Mouse (Mus musculus) heart, embryonic 12.5 days (tissue): ENCODE data around the gene Med23. TPM values are rescaled to one million over a fixed set of nuclear protein-coding genes. Genes with fewer than 3 reads are reported as not detected.

ENCODE experiments used
- ATAC-seq: fragments of 200-750 bp; cut with Nextera tagmentation; 2 replicates; pipeline ENCODE4 v1.8.0; 2017; ENCODE audit warnings: moderate TSS enrichment, moderate library complexity; ENCODE audit not compliant: insufficient number of reproducible peaks, low FRiP score
- H3K27ac ChIP-seq: fragments of 300-500 bp; sonication (generic); 2 replicates; pipeline ENCODE4 v1.5.1; 2016; ENCODE audit warnings: mild to moderate bottlenecking, moderate library complexity; ENCODE audit not compliant: poor library complexity, severe bottlenecking
- H3K27me3 ChIP-seq: fragments of 300-500 bp; sonication (generic); replicated peaks from 2 replicates; pipeline ENCODE4 v1.6.1; 2016; ENCODE audit warnings: mild to moderate bottlenecking, moderate library complexity
- H3K36me3 ChIP-seq: fragments of 300-500 bp; sonication (generic); 2 replicates; pipeline ENCODE4 v1.6.1; 2016; ENCODE audit warnings: mild to moderate bottlenecking, moderate library complexity
- H3K4me1 ChIP-seq: fragments of 300-500 bp; sonication (generic); replicated peaks from 2 replicates; pipeline ENCODE4 v1.6.1; 2016; ENCODE audit warnings: mild to moderate bottlenecking
- H3K4me2 ChIP-seq: fragments of 300-500 bp; sonication (generic); 2 replicates; pipeline ENCODE4 v1.6.1; 2016; ENCODE audit warnings: mild to moderate bottlenecking, moderate library complexity
- H3K4me3 ChIP-seq: fragments of 300-500 bp; sonication (generic); 2 replicates; pipeline ENCODE4 v1.5.1; 2016; ENCODE audit warnings: mild to moderate bottlenecking
- H3K9ac ChIP-seq: fragments of 300-500 bp; sonication (generic); 2 replicates; pipeline ENCODE4 v1.6.1; 2016; ENCODE audit warnings: mild to moderate bottlenecking, moderate library complexity
- H3K9me3 ChIP-seq: fragments of 300-500 bp; sonication (generic); replicated peaks from 2 replicates; pipeline ENCODE4 v1.6.1; 2016; ENCODE audit warnings: mild to moderate bottlenecking, moderate library complexity
- WGBS: fragments of 180-500 bp; shearing (Covaris S2); methylation state at CpG from one replicate; pipeline ENCODE4 v1.1.7; 2016; 5-methylcytosine and 5-hydroxymethylcytosine counted together
- polyA plus RNA-seq: library from polyadenylated mRNA; unstranded; fragments of >200 nt; fragmentation: Nextera tagmentation; extraction: Ambion mirVana; gene quantifications from 2 replicates; pipeline ENCODE4 v1.2.1, GENCODE M21; 2016

Gene Med23
- polyA plus RNA-seq, 1 experiment from 2014 or later = 15.8 TPM

GRCm38 (mm10) chr10:24928072-24928471 is 58.3 kb downstream of the Med23 start:
- no peak for ATAC-seq
- no peak overlapping the region for H3K9ac ChIP-seq
- no peaks in the 10 kb centered on the region for H3K9me3 ChIP-seq
- peaks cover 17% of the 10 kb centered on the region for H3K4me1 ChIP-seq
- H3K27ac ChIP-seq = no peak overlapping the region
- no peaks in the 10 kb centered on the region for H3K36me3 ChIP-seq
- peak overlapping the region; percentile 26; the same call in 1 of the 2 replicates for H3K4me3 ChIP-seq
- H3K27me3 ChIP-seq = no peaks in the 10 kb centered on the region
- H3K4me2 ChIP-seq = peak overlapping the region; percentile 61
- 13% methylated on average over 12 of the region's 12 CpGs for WGBS

DNA sequence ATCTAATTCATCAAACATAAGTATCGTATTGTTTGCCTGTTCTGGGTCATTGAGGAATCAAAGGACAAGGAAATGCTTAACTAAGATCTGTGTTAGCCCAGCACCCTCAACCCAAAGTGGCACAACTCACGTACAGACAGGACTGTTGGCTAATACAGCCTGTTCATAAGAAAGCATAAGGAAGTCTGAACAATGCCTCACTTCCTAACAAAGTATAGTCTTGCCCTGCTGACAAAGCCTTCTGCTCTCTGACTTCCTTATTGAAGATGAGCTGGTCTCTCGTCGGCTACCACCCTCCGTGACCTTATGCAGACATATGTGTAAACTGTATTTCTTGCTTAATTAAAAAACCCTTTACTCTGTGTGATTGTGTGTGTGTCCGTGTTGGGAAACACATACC is 60.4 kb downstream of the Med23 start:
- Histone ChIP-seq H3K9me3 (no peaks in the 10 kb centered on the region), H3K27me3 (no peaks in the 10 kb centered on the region), H3K4me2 (no peak overlapping the region), H3K9ac (no peak overlapping the region), H3K4me1 (peaks cover 17% of the 10 kb centered on the region), H3K36me3 (no peaks in the 10 kb centered on the region), H3K4me3 (no peak overlapping the region), H3K27ac (no peak overlapping the region)
- 78% methylated on average over 6 of the region's 6 CpGs for WGBS
- ATAC-seq = no peak

- H3K9ac ChIP-seq = no peak overlapping the region
- H3K27ac ChIP-seq = no peak overlapping the region
- 76% methylated on average over 3 of the region's 3 CpGs for WGBS
- no peak overlapping the region for H3K4me3 ChIP-seq
- H3K36me3 ChIP-seq = no peaks in the 10 kb centered on the region
- H3K9me3 ChIP-seq = no peaks in the 10 kb centered on the region
- H3K4me2 ChIP-seq = no peak overlapping the region
- no peaks in the 10 kb centered on the region for H3K27me3 ChIP-seq
- ATAC-seq = no peak
- no peaks in the 10 kb centered on the region for H3K4me1 ChIP-seq
These were observed 78.1 kb downstream of the Med23 start for GRCm38 (mm10) chr10:24947871-24948270.

DNA sequence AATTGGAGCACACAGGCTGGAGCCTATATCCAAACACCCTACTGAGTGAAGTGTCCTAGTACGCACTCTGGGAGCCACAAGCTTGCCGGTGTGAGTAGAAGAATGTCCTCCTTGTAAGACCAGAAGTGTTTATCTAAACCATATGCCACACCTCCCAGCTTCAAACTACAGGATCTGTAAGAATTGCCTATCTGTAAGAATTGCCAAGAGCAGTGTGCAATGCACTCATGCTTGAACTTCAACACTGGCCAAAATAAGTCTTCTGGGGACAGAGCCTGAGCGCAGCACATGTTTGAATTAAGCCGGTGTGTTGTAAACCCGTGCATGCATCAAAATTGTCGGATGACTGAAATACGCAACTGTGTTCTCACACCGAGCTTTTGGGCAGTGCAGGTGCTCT is 78.5 kb downstream of the Med23 start:
- Histone ChIP-seq H3K4me2 (no peak overlapping the region), H3K27me3 (no peaks in the 10 kb centered on the region), H3K4me1 (no peaks in the 10 kb centered on the region), H3K9ac (no peak overlapping the region), H3K9me3 (no peaks in the 10 kb centered on the region), H3K36me3 (no peaks in the 10 kb centered on the region), H3K27ac (no peak overlapping the region), H3K4me3 (no peak overlapping the region)
- ATAC-seq = no peak
- WGBS = 74% methylated on average over 8 of the region's 8 CpGs

DNA sequence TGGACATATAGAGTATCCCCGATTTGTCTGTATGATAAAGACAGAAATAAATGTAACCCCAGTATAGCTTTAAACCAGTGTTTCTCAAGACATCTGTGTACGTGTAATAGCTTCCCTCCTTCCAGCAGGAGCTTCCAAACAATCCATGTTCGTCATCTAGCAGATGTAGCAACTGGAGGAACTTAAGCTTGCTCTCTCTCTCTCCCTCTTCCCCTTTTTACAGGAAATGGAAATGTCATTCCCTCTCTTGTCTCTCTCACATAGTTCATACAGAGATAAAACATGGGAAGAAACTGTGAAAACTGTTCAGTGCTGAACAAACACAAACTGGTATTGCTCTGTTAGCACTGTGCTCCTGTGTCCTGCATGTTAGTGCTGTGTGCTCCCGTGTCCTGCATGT is 80.4 kb downstream of the Med23 start:
- no peak overlapping the region for H3K4me2 ChIP-seq
- H3K9ac ChIP-seq = no peak overlapping the region
- H3K4me3 ChIP-seq = no peak overlapping the region
- no peaks in the 10 kb centered on the region for H3K36me3 ChIP-seq
- 64% methylated on average over 4 of the region's 4 CpGs for WGBS
- ATAC-seq = no peak
- H3K27me3 ChIP-seq = no peaks in the 10 kb centered on the region
- H3K9me3 ChIP-seq = no peaks in the 10 kb centered on the region
- no peaks in the 10 kb centered on the region for H3K4me1 ChIP-seq
- H3K27ac ChIP-seq = no peak overlapping the region

- Histone ChIP-seq H3K36me3 (no peaks in the 10 kb centered on the region), H3K9me3 (no peaks in the 10 kb centered on the region), H3K4me1 (no peaks in the 10 kb centered on the region), H3K27ac (no peak overlapping the region), H3K4me2 (no peak overlapping the region), H3K9ac (no peak overlapping the region), H3K4me3 (no peak overlapping the region), H3K27me3 (no peaks in the 10 kb centered on the region)
- no peak for ATAC-seq
- 80% methylated on average over 8 of the region's 8 CpGs for WGBS
These were observed 81.8 kb downstream of the Med23 start for GRCm38 (mm10) chr10:24951575-24951974.

DNA sequence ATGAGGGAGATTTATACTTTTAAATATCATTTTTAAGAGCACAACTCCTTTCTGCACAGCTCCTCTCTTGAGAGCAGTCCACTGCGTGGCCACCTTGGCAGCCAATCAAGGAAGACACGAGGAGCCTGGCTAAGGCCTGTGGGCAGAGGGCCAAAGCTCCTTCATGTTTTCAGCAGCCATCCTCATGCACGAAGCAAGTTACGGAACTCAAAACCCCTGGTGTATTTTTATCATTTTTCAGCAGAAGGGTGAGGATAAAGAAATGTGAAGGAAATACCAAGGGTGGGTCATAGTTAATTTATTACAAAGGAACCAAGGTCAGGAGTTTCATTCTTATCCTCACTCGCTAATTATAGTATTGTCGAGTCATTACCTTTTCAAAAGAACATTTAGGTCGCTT is 82.8 kb downstream of the Med23 start:
- Histone ChIP-seq H3K9me3 (no peaks in the 10 kb centered on the region), H3K4me3 (no peak overlapping the region), H3K36me3 (no peaks in the 10 kb centered on the region), H3K4me1 (no peaks in the 10 kb centered on the region), H3K27me3 (no peaks in the 10 kb centered on the region), H3K27ac (no peak overlapping the region), H3K9ac (no peak overlapping the region), H3K4me2 (no peak overlapping the region)
- WGBS = 64% methylated on average over 7 of the region's 7 CpGs
- no peak for ATAC-seq

DNA sequence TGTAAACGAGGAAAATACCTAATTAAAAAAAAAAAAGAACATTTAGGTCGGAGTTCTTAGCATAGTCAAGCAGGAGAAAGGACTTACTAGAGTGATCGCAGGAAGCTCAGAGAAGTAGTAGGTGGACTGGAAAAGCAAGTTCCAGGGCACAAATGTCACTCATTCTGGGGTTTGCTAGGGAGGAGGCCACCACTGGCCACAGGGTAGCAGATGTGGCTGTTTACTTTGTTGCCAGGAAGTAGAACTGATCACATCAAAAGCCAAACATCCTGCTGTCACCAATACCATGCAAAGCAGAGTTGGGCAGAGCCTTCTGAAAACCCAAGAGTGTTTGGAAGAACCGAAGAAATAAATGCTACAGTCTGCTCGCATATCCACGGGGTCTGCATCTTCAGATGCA is 84.1 kb downstream of the Med23 start:
- no peak for ATAC-seq
- 65% methylated on average over 6 of the region's 6 CpGs for WGBS
- Histone ChIP-seq H3K4me2 (no peak overlapping the region), H3K27ac (no peak overlapping the region), H3K9ac (no peak overlapping the region), H3K27me3 (no peaks in the 10 kb centered on the region), H3K4me3 (no peak overlapping the region), H3K9me3 (no peaks in the 10 kb centered on the region), H3K4me1 (peaks cover 6% of the 10 kb centered on the region), H3K36me3 (no peaks in the 10 kb centered on the region)

DNA sequence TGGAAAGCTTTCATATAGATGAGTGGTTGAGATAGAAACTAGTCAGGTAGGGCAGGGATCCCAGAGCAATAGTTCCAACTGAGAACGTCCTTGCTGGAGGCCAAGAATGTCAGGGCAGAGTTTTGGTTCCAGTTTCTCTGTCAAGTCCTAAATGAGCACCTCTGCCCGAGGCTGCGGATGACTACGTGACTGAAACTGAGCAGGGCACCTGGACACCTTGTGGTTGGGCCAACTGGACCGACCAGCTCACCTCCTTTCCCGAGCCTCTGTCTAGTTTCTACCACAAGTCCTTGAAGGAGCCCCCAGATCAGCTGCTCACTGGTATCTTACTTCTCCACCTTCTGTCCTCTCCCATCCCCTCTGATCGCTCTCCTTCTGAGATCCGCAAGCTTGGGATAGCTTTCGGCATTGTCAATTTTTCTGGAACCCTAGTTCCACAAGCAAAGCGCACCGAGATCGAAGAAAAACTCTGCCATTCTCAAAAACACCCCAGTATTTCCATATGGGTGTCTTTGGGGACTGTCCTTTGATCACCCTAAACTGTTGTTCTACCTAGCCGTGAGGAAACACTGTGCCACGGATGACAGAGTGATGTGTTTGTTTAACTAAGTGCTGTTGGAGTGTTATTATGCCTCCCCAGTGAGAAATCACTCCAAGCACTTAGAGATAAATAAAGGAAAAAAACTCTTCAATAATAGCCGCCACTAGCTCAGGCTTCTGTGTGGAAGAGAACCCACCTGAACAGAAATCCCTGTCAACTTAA is 88.7 kb downstream of the Med23 start:
- H3K36me3 ChIP-seq = no peaks in the 10 kb centered on the region
- 50% methylated on average over 15 of the region's 15 CpGs for WGBS
- peaks cover 16% of the 10 kb centered on the region for H3K4me1 ChIP-seq
- no peak for ATAC-seq
- peak overlapping the region; percentile 64 for H3K4me2 ChIP-seq
- H3K9ac ChIP-seq = no peak overlapping the region
- no peak overlapping the region for H3K27ac ChIP-seq
- H3K9me3 ChIP-seq = no peaks in the 10 kb centered on the region
- no peaks in the 10 kb centered on the region; the same call in 1 of the 2 replicates for H3K27me3 ChIP-seq
- H3K4me3 ChIP-seq = 0 out of 2 replicates have a peak overlapping the region, but pooled peaks have one; percentile 9

- no peaks in the 10 kb centered on the region; the same call in 1 of the 2 replicates for H3K27me3 ChIP-seq
- no peaks in the 10 kb centered on the region for H3K36me3 ChIP-seq
- H3K27ac ChIP-seq = no peak overlapping the region
- 33% methylated on average over 15 of the region's 15 CpGs for WGBS
- peaks cover 16% of the 10 kb centered on the region for H3K4me1 ChIP-seq
- H3K4me2 ChIP-seq = peak overlapping the region; percentile 64
- 0 out of 2 replicates have a peak overlapping the region, but pooled peaks have one; percentile 9 for H3K4me3 ChIP-seq
- H3K9me3 ChIP-seq = no peaks in the 10 kb centered on the region
- peak overlapping the region; percentile 54; the same call in 1 of the 2 replicates for H3K9ac ChIP-seq
- no peak for ATAC-seq
These were observed 89.5 kb downstream of the Med23 start for GRCm38 (mm10) chr10:24959043-24959916.

DNA sequence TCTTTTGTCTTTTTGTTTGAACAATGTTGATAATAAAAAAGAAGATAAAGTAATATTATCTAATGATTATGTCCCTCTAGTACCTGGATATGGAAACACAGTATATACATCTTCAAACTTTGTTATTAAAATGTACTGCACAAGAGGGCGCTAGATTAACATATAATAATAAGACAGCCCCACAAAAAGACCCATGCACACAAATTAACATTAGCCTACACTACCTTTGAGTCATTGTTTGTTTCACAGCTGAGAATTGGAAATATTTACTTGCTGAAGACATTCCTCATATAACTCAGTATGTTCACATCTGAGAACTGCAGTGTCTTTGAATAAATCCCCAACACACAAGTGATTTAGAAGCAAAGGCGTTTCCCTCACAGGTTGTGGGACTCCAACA is 91.3 kb downstream of the Med23 start:
- no peak for ATAC-seq

More for the DNA sequence above, 91.3 kb downstream of the Med23 start:
- Histone ChIP-seq H3K9ac (no peak overlapping the region), H3K27me3 (no peaks in the 10 kb centered on the region; the same call in 1 of the 2 replicates), H3K27ac (no peak overlapping the region), H3K9me3 (no peaks in the 10 kb centered on the region), H3K4me3 (no peak overlapping the region), H3K4me2 (no peak overlapping the region), H3K4me1 (peaks cover 16% of the 10 kb centered on the region), H3K36me3 (no peaks in the 10 kb centered on the region)
- 46% methylated on average over 2 of the region's 2 CpGs for WGBS
